Mouse (Mus musculus) kidney, postnatal 36 days (tissue): Measurements from ENCODE around the gene Trpc7.

Experiments
- DNase-seq, 2 experiments: peaks; one replicate each; pipeline ENCODE4 v3.0.0; 2021 to 2022; ENCODE audit warnings: mixed read lengths in 2 of 2

Trpc7 gene

GRCm38 (mm10) chr13:56782621-56783020 is 113.2 kb downstream of the Trpc7 start:
- no peak for DNase-seq

DNA sequence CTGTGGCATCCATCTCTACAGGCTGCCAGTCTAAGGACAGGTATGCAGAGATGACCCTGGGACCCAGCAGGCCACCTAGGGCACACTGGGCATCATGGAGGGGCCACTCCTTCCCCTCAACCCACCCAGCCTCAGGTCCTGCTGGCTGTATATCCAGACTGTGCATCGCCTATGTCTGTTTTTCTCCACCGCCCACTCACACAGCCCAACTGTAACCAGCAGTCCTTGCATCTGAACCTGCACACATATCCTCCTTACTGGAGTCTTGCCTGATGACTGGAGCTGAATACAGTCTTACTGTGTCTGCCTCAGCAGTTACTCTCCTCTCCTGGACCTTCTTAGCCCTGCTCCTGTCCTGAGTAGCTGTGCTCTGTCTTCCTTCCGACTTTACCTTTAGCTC is 114.1 kb downstream of the Trpc7 start:
- no peak for DNase-seq

DNA sequence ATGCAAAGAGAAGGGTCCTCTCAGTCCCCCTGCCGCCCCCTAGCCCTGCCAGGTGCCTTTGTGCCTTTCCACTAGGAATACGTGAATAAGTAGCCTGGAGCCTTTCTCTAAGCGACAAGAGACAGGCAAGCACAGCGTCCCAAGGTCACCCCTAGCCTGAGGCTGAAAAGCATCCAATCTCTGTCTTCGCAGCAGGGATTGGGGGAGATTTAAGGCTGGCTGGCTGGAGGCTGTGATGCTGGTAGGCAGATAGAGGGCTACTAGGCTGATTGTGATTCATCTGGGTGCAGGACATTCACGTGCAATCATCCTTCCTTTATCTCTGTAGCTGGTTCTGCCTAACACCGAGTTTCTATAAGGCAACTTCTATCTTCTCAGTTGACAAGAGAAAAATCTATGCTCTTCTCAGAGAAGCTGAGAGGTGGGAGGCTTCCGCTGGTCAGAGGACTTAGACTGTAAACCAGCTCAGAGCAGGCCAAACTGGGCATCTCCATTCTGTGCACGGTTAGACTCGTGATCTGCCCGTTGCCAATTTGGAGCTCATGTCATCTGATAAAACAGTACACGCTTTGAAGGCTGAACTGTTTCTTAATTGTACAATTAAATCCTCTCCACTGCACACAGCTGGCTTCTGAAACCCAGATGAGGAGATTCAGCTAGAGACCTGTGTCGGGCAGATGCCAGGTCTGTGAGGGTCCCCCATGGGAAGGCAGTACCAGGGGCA is 114.9 kb downstream of the Trpc7 start:
- DNase-seq = no peak

DNA sequence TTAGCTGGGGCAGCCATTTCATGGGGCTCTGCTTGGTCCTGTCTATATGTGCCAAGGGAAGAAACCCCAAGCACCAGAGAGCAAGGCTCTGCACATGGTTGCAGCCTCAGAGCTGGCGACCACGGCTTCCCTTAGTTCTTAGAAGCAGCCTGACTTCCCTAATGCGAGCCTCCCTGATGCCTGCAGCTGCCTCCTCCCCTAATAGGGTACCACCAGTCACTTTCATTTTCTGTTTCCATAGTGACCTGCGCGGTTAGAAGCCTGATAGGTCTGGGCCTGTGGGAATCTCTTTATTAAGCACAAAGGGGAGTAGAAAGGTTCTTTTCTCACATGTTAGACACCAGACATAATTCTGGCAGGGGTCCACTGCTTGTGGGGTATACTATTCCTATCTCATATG is 121.5 kb downstream of the Trpc7 start:
- no peak for DNase-seq

- DNase-seq = no peak
Observed at GRCm38 (mm10) chr13:56773262-56773870, 122.4 kb downstream of the Trpc7 start.

- peak in 1 of 2 experiments; percentile 15 for DNase-seq
Observed at GRCm38 (mm10) chr13:56772592-56772991, 123.2 kb downstream of the Trpc7 start.

DNA sequence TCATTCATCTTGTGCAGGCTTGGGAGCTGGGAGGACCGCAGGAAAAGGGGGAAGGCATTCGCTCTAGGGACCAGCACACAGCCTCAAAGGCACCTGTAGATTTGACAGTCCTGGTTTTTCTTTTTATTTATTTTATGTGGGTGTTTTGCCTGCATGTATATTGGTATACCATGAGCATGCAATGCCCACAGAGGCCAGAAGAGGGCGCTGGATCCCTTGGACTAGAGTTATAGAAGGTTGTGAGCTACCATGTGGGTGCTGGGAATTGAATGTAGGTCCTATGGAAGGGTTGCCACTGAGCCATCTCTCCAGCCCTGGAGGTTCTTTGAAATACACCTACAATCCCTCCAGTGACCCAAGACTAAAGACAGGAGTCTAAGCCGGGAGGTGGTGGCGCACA is 125.0 kb downstream of the Trpc7 start:
- DNase-seq = no peak

- no peak for DNase-seq
Observed at GRCm38 (mm10) chr13:56770136-56770578, 125.6 kb downstream of the Trpc7 start.

DNA sequence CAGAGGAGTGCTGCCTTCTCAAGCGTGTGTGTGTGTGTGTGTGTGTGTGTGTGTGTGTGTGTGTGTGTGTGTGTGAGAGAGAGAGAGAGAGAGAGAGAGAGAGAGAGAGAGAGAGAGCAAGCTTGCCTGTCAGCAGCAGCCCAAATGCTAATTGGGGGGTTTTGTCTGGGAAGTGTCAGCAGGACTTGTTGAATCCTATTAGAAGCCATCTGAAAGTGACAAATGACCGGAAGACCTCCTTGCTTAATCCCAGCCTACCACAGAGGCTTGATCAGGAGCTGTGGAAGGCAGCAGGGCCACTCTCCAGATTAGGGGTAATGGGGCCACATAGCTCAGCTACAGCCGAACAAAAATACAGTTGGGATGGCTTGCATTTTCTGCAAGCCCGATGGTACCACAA is 126.4 kb downstream of the Trpc7 start:
- DNase-seq = no peak

- DNase-seq = no peak
Observed at GRCm38 (mm10) chr13:56766211-56766610, 129.6 kb downstream of the Trpc7 start.

- peak in 1 of 2 experiments; percentile 14 for DNase-seq
Observed at GRCm38 (mm10) chr13:56765284-56766032, 130.3 kb downstream of the Trpc7 start.

GRCm38 (mm10) chr13:56762446-56763229 is 133.2 kb downstream of the Trpc7 start:
- DNase-seq = no peak

DNA sequence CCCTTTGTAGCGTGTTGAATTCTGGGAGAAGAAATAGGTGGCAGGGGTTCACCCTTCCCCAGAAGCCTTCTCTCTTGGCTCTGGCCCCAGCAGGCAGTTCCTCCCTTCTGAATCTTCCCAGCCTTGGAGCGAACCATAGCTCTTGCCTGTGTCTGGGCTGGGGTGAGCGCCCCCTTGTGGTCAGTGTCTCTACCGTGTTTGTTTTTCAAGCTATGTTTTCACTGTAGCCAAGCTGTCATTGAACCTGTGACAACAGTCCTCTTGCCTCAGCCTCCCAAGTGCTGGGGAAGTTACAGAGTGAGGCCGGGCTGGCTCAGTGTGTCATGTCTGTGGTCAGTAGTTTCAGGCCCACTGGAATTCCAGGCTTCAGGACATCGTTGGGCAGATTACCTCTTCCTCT is 137.3 kb downstream of the Trpc7 start:
- DNase-seq = peak; percentile 76 to 93

GRCm38 (mm10) chr13:56757201-56757600 is 138.6 kb downstream of the Trpc7 start:
- no peak for DNase-seq

- peak; percentile 48 to 49 for DNase-seq
Observed at GRCm38 (mm10) chr13:56755871-56756270, 139.9 kb downstream of the Trpc7 start.

DNA sequence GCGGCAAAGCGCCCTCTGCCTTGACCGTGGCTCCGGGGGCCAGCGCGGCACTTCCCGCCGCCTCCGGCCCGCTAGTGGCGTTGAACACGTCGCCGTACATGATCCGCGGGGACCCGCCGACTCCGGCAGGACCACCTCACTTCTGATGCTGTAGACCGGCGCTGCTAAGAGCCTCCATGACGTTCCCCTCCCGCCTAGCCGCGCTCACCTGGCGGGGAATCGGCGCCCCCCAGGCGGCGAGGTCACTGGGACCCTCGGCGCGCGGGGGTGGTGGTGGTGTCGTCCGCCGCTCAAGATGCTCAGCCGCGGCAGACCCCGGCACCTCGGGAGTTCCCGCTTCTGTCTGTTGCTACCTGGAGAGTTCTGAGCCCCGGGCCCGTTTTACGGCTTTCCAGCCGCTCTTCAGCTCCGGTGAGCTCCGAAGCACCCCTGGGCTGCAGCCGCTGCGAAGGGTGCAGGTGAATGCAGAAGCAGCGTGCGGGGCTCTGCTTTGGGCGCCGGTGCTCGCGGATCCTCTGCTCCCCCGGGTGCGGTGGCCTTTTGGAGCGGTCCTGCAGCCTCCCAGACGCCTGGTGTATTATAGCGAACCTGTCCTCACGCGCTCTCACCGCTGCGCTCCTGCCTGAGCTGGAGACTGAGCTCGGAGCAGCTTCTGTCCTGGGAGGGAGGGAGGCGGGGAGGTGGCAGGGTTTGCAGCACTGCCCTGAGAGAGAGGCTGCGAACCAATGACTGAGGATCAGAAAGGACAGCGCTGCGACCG is 142.4 kb downstream of the Trpc7 start, which contains the start of gene Gm45623:
Gm45623 (minus strand) TSS at position 636 of the 760 bp plus-strand sequence.
- peak in 1 of 2 experiments; percentile 44 for DNase-seq

DNA sequence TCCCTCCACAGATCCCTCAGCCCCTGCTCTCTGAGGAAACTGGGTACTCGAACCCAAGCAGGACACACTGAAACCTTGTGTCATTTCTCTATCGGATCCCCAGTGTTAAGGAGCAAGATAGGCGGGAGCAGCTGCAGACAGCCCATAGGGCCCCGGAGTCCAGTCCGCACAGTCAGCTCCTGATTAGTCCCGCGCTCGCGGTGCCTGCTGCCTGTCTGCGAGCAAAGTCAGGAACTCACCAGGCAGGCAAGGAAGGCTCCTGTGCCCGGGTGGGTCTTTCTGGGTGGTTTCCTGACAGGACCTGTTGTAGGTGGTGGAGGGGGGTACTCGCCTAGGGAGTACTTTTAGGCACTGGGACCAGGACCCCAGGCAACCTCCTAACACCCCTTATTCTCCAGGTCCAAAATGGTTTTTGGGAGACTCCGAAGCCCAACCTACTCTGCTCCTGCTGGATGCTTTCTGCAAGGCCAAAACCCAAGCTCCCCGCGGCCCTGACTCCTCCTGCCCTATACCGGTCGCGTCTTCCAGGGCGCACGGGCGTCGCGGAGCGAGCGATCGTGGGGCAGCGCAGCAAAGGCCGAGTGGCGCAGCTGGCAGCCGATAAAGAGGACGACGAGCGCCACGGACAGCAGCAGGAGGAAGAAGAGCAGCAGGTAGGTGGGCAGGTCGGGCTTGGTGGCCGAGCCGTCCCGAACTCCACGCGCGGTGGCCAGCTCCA is 143.2 kb downstream of the Trpc7 start:
- peak in 1 of 2 experiments; percentile 19 for DNase-seq

DNA sequence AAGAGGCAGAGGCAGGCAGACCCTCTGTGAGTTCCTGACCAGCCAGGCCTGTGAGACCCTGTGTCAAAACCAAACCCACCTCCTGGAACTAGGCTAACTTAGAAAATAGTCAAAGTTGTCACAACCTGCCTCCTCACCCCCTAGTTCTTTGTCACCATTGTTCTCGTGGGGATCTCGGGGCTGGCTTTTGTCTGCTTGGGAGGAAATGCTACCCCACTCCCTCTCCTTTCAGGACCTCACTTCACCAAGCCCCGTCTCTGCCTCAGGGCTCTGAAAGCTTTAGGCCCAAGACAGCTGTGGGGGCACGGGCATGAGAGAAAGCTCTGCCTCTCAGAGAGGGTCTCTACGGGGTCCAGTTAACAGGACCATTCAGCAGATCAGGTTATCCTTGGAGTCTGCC is 144.0 kb downstream of the Trpc7 start:
- DNase-seq = no peak

- DNase-seq = no peak
Observed at GRCm38 (mm10) chr13:56749377-56749776, 146.4 kb downstream of the Trpc7 start.

DNA sequence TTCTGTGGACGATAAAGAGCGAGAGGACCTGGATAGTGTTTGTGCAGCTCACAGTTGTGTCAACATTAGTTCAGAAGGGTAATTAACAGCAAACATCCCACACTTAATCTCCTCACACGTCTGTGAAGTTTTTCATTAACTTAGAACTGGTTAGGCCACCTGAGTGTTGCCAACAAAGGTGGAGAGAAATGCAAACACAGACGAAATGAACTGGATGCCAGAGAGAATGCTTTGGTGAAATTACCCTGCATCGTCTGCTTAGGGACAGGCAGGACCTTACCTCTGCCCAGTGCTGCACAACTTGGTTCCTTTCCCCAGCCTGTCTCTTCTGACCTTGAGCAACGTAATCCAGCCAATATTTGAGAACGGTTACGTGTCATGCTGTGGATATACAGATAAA is 148.2 kb downstream of the Trpc7 start:
- DNase-seq = peak; percentile 35 to 65
